Mouse (Mus musculus): ENCODE data around the gene Lrrfip1.

The Lrrfip1 gene

DNA sequence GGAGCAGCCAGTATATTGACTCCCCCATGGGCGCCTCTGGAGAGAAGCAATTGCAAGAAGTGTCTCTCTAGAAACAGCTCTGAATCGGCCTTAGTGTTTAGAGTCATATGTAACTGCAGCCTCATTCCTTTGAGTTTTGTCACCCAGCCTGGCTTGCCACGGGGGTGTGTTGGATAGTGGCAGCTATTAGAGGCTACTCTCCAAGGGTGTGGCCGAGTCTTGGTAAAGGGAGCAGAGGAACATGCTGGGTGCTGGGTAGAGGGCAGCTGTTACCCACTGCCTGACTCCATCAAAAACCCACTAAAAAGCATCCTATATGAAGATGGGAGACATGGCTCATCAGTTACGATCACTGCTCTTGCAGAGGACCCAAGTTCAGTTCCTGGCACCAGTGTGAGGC lies 24.7 kb downstream of the Lrrfip1 start:
- DNase-seq (ENCODE audit: low read depth, low spot score), result no peak

DNA sequence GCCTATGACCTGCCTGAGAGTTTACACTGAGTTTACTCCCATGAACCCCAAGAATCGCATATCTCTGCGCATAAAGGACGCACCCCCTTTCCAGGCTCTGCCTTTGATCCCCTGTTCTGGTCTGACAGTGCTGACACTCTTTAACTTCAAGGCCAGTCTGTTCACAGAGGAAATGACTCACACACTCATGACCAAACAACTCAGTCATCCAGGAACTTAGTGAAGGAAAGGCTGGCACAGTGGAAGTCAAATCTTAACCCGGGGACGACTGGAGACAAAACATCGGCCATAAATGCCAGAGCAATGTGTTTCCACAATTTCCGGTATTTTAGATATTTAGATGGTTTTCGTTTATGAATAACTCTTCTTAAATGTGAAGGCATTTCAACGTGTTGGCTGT lies 25.4 kb downstream of the Lrrfip1 start:
- no peak for DNase-seq (ENCODE audit: low read depth, low spot score)

DNA sequence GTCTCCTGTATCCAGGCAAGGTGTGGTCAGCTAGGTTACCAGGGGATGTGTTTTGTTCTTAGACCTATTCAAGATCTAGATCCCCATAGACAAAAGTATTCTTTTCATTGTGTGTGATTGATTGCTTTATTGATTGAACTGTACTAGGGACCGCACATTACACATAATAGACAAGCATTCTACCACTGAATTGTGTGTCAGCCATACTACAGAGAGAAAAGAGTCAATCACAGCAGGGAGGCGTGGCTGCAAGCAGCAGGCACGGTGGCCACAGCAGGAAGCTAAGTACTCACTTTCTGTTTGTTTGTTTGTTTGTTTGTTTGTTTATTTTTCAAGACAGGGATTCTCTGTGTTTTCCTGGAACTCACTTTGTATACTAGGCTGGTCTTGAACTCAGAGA lies 25.9 kb downstream of the Lrrfip1 start:
- no peak for DNase-seq (ENCODE audit: low read depth, low spot score)

DNA sequence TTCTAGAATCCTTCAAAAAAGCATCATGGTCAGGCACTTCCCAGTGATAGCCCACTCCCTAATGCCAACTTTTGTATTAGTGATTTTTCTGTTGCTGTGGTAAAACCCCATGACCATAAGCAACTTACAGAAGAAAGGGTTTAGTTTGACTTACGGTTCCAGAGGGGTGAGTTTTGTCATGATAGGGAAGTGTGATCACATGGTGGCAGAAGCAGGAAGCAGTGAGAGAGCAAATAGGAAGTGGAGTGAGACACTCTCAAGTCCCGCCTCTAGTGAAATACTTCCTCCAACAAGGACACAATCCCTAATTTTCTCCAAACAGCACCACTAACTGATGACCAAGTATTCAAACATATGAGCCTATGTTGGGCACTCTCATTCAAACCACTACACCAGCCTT lies 28.4 kb downstream of the Lrrfip1 start:
- DNase-seq (ENCODE audit: low read depth, low spot score), result no peak

DNA sequence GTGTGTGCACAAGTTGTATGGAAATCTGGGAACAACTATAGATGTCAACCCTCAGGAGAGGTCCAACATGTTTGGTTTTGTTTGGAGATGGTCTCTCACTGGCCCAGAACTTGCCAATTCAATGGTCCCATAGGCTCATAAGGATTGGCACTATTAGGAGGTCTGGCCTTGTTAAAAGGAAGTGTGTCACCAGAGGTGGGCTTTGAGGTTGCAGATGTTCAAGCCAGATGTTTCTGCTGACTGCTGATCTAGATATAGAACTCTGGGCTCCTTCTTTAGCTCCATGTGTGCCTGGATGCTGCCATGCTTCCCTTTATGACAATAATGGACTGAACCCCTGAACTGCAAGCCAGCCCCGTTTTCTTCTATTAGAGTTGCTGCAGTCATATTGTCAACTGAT lies 31.8 kb downstream of the Lrrfip1 start:
- no peak for DNase-seq (ENCODE audit: low read depth, low spot score)

DNA sequence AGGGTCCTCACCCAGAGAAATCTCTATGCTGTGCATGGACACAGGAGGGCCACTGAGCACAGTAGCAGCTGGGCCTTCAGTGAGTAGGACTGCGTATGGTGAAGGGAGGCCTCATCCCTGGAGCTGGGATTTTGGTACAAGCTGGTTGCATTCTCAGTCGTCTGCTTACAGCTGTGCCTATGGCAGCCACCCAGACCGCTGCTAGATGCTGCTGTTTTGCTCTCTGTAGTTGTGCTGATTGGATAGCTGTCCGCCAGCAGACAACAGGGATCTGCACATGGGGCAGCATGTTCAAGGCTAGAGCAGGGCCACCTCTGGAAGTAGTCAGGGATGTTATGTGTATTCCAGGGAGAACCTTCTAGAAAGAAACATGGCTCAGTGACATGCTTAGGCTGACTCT lies 33.0 kb downstream of the Lrrfip1 start:
- no peak for DNase-seq (ENCODE audit: low read depth, low spot score)

DNA sequence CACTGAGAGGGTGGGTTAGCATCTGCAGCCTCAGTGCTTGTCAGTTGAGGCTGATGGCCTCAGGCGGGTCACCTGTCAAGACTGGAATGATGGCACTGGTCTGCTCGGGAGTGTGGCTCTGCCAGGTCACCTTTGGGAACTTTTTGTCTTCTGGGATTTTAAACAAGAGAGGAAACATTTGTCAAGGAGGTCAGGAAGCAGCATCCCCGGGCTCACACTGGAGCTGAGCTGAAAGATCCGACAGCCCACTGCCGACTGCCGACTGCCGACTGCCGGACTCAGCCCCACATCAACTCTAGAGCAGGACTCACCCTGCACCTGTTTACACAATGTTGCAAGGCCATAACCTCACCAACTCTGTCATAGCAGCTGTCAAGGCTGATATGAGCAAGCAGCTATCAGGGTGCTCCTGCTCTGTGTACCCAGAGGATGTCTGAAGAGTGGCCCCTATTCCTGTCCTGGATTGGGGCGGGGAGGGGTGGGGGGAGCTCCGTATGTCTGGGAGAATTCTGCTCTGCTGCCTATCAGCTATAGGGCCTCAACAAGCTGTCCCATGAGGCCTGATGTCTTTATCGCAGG lies 33.9 kb downstream of the Lrrfip1 start:
- DNase-seq (ENCODE audit: low read depth, low spot score), result no peak

DNA sequence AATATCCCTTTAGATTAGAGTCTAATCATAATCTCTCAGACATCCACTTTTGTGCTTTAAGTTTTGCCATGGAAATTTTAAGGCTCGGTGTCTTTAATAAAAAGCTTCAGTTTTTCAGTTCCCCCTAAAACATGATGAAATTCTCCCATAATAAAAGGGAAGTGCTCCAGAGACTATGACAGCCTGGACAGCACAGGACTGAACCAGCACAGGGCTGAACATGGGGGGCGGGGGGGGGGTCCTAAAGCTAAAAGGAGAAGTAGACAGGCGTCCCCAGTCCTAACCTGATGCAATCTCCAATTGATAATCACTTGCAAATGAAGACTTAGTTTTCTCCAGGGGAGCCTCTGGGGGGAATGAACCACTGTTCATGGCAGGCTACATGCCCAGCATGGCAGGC lies 36.0 kb downstream of the Lrrfip1 start:
- no peak for DNase-seq (ENCODE audit: low read depth, low spot score)

DNA sequence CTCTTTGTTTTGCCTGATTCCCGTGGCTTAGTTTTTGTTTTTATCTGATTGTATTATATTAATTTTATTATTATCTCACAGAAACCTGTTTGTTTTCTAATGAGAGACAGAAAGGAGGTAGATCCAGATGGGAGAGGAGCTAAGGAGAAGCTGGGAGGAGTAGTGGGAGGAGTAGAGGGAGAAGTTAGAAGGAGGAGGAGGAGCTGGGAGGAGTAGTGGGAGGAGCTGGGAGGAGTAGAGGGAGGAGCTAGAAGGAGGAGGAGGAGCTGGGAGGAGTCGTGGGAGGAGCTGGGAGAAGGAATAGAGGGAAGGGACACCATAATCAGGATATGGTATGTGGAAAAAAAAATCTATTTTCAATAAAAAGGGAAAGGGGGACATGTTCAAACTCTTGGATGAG lies 36.7 kb downstream of the Lrrfip1 start:
- DNase-seq (ENCODE audit: low read depth, low spot score), result no peak

DNA sequence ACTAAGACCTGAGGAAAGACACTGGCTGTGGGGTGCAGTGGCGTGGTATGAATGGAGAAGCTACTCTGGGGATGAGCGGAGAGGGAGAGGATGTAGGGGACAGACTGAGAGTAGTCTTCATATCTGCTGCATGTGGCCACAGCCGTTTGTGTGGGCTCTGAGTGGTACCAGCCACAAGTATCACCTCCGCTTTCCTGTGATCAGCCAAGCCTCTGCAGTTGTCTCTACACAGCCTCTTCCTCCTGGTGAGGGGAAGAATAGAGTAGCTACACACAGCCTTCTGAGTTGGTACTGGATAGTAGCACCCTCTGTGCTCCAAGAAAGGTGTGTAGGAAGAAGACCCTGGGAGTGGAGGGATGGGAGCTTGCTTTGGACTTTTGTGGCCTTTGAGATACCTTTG lies 38.7 kb downstream of the Lrrfip1 start:
- no peak for DNase-seq (ENCODE audit: low read depth, low spot score)

DNA sequence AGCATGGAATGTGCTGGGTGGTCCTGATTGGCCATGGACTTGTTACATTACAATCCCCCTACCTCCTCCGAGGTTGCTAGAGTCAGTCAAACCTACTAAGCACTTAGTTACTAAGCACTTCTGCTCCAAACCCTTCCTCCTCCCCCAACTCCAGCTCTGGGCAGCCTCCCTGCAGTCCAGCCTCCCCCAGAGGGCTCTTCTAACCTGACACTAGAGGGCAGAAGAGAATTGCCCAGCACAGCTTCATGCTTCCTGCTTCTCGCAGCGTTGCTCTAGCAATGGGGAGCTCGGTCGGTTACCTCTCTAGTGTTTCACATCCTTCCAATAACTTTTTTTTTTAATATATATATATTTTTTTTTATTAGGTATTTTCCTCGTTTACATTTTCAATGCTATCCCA lies 39.5 kb downstream of the Lrrfip1 start:
- DNase-seq (ENCODE audit: low read depth, low spot score), result no peak

DNA sequence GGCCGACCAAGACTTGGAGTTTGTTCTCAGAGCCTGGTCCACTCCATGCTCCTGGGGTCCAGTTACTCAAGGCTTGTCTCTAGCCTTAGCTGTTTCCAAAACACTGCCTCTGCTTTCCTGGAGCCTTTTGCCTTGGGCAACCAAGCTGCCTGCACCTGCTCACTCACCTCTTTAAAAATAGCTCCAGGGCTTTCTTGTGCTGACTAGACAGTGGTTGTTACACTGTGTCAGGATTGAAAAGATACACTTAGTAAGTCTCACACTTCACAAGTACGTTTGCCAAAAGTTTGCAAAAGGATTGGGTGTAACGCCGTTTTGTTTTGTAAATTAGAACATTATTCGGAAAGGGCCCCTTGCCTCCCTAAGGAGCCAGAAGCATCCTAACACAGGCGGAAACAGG lies 40.0 kb downstream of the Lrrfip1 start:
- no peak for DNase-seq (ENCODE audit: low read depth, low spot score)

DNA sequence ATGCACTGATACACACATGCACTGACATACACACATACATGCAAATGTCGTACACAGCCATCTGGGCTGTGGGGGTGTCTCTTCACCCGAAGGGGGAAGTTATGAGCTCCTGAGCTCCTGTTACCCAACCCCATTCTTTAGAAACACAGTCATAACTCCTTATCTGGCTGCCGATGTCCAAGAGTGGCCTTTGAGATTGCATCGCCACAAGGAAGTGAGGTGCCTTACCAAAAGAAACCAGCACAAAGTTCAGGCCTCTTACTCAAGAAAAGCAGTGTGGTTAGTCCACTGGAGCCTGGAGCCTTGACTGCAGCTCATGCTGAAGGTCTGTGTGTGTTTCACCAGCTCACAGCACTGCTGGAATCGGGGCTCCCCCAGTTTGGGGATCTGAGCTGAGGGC lies 43.1 kb downstream of the Lrrfip1 start:
- no peak for DNase-seq (ENCODE audit: low read depth, low spot score)

DNA sequence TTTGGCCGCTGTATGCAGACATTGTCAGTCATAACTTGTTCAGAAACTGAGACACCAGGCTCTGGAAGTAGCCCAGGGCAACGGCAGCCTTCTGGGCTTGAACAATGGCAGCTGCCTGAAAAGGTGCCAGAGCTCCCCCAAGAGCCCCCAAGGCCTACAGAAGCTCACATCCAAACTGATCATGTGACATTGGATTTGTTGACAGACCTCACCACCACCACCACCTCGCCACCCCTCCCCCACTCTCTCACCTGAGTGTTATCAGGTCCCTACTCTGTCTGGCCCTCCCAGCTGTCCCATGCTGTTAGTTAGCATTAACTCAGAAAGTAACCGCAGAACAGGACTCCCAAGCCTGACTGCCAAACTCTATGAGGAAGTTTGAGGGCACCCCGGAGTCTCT lies 44.7 kb downstream of the Lrrfip1 start:
- DNase-seq (ENCODE audit: low read depth, low spot score), result no peak

DNA sequence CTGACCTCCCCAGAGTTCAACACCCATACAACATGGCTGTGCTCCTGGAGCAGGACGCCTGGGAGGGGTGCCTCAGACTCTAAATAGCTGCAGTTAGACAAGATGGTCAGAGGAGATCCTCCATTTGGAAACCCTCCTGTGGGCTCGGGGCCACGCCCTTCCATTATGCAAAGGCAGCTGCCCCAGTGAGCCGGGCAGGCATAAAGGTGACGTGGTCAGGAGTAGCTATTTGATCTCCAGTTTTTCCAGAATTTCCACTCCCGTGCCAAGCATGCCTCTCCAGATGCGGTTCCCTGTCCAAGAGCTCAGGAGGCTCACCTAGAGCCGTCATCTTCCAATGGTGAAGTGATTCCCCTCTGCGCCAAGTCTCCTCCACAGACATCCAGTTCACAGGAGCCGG lies 45.6 kb downstream of the Lrrfip1 start:
- DNase-seq (ENCODE audit: low read depth, low spot score), result no peak

DNA sequence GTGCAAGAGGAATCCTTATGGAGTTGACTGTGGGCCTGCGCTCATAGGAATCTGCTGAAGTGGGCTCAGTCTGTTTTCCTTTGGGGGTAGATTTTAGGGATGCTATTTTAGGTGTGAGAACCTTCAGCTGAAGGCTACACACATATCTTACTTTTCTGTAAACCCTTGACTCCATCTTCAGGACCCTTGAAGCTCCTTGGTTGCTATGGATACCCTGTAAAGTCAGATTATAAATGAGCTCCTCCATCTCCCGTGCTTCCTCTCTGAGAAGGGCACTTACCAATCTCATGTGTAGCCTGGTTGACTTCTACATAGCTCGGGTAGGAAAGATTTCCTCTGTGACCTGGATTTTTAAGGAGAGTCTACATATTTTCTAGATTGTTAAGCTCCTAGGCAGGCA lies 46.1 kb downstream of the Lrrfip1 start:
- DNase-seq (ENCODE audit: low read depth, low spot score), result no peak

DNA sequence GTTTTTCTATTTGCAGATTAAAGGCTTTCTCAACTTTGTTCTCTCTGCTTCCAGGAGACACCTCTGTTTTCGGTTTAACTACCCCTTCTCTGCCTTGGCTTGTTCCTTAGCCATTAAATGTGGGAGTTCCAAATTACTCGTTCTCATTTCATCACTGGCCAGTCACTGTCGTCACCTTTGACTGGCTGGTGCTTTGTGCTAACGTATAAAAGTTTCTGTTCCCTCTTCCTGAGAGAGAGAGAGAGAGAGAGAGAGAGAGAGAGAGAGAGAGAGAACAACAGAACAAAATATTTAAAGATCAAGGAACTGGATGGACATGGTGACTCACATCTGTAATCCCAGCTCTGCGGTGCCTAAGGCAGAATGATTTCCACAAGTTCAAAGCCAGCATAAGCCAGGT lies 47.7 kb downstream of the Lrrfip1 start:
- no peak for DNase-seq (ENCODE audit: low read depth, low spot score)

DNA sequence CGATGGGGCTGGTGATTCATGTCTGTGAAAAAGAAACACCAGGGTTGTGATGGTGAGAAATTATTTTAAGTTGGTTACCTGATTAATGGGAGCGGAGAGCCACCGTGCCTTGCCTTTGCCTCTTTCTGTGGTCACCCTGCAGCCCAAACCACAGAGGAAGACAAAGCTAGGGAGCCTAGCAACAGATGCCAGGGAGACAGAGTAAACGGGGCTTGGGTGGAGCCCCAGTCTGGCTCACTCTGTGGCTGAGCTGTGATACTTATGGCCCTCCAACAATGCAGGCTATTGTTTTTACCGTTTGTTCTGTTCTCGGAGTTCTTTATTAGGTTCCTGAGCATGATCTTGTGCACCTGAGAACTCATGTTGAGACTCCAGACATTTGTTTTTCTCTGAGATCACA lies 50.8 kb downstream of the Lrrfip1 start:
- no peak for DNase-seq (ENCODE audit: low read depth, low spot score)

DNA sequence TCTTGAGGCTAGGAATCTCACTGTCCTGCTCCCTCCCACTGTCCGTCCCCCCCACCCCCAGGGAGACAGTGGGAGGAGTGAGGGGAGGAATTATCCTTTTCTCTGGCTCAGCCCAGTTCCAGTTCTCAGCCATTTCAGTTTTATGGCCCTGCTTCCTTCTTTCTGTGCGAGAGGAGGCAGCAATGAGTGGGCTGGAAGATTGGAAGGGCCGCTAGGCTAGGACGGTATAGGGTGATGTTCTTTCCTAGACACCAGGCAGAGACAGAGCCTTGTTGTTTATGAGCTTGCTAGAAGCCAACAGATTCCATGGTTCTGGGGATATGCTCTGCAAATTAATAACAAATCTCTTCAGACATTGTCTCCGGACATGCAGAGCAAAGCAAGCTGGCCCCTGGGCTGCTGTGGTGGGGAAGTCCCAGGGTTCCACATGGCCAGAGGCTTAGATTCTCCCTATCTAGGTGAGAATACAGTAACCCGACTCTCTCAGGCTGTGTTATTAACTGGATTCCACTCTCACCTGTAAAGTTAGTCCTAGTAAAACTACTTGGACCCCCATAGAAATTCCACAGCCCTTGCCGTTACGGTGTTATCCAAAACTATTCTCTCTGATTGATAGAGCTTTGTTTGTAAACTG lies 53.0 kb downstream of the Lrrfip1 start:
- DNase-seq (ENCODE audit: low read depth, low spot score), result no peak

DNA sequence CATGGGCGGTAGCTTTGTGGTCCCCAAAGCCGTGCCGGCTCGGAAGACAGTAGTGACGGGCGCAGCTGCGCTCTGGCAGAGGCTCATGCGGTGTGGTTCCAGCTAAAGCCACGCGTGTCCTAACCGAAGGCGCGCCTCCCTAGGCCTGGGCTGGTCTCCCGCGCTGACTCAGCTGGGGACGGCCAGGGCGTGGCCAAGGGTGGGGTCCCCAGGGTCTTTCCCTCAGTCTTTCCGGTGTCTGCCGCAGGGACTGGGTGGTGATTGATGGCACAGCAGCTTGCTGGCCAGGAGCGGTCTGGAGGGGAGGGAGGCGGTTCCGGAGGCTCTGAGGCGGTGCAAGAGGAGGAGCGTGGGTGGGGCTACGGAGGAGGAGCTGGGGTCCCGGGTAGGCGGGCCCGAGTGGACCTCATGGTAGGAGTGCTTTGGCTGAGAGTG lies 54.2 kb downstream of the Lrrfip1 start:
- DNase-seq (ENCODE audit: low read depth, low spot score), result peak; percentile 64

DNA sequence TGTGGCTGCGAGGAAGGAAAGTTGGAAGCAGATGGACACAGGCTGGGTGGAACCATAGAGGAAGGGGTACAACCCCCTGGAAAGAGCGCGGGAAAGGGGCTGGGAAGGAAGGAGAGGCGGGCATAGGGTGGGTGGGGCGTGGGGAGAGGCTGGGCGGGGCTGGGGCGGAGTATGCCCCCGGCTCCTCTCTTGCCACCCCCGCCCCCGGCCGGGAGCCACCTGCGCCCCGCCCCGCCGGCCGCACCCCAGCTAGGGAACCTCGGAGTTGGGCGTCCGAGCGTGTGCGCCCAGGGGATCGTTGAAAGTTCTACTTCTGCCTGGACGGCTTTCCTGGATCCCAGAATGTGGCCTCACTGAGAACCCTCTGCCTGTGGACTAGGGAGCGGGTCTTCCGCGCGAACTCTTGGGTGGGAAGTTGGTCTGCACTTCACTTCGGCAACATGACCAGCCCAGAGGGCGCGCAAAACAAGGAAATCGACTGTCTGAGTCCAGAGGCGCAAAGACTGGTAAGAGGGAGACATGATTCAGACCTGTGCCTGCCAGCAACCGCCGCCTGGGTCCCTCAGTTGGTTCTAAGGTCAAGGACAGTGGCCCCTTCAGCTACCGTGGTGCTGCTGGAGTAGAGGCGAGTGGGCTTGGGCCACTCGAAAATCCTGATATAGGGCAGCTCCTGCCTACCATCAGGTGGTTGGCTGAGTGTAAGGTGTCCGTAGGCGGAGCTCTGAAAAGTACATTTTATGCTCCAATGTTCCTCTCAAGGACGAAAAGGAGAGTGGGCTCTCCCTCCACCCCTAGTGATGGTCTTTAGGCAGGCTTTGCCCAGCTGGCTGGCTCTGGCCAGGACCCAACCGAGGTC lies 54.9 kb downstream of the Lrrfip1 start:
- no peak for DNase-seq (ENCODE audit: low read depth, low spot score)

DNA sequence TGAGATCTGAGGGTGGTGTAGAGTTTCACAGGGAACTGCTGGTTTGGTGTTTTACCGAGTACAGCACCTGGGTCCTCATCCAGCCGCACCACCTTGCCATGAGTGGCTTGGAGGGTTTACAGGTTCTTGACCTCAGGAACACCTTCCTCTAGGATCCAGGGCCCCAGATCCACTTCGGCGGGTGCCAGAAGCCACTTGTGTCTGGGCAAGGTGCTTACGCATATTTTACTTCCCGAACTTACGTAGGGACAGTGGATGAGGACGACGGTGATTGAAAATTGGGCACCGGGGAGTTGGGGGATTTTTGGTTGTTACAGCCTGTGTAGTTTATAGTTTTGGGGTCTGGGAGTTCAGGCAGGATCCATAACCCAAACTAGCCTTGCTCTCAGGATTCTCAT lies 55.5 kb downstream of the Lrrfip1 start:
- no peak for DNase-seq (ENCODE audit: low read depth, low spot score)

DNA sequence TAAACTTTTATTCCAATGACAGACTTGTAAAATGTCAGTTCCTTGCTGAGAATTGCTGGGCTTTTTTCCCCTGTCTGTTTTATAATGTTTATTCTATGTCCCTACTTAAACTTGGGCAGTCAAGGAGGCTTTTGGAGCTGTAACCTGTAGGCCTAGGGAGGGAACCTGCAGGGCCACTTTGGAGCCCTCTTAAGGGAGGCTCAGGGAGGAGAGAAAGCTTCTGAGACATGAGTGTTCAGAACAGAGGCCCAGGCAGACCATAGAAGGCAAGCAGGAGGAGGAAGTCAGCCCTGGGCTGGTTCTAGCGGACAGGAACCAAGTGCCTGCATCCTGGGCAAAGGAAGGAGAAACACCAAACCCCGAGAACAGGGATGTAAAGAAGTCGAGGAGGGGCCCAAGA lies 56.3 kb downstream of the Lrrfip1 start:
- DNase-seq (ENCODE audit: low read depth, low spot score), result no peak

All from telencephalon, adult 2 months (tissue).